Mouse (Mus musculus): ENCODE data around the gene Higd1c. TPM values are rescaled to one million over a fixed set of nuclear protein-coding genes. Genes with fewer than 3 reads are reported as not detected.
A peak's percentile ranks its signal among the peaks of the same experiment; 100 is the strongest.
"Not testable (repeated sequence)": the region's sequence is repeated elsewhere in the genome, so short reads cannot be mapped to it uniquely, and the experiment has no call there.

Gene Higd1c
- polyA plus RNA-seq, 1 experiment from 2014 or later = not detected

DNA sequence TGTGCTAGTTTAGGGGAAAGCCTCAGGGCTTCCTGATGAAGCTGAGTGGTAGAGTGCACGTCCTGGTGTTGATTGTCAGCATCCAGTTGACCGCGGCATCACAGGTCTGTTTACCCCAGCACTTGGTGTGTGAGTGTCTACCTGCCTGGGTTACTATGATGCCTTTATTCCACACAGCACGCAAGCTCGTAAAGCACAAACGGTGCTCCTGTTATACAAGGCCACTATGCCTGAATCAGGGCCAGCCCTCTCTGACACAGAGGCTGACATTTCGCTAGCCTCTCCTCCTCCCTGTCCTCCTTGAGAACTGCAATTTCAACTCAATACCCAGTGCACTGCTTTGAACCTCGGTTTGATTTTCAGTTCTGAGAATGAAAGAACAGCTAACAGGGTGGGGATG lies 55.0 kb downstream of the Higd1c start:
- Histone ChIP-seq H3K27me3 (replicated peaks; ENCODE audit: low read depth, poor library complexity, severe bottlenecking) (peaks cover 11% of the 10 kb centered on the region), H3K36me3 (replicated peaks) (peaks cover 3% of the 10 kb centered on the region; the same call in 1 of the 2 replicates), H3K27ac (replicated peaks) (peak overlapping the region; percentile 30; the same call in 1 of the 2 replicates), H3K4me3 (no peak overlapping the region), H3K9me3 (no peaks in the 10 kb centered on the region), H3K4me1 (peaks cover 48% of the 10 kb centered on the region)
- WGBS = 76% methylated on average over 8 of the region's 8 CpGs
- no peak for DNase-seq (ENCODE audit: low spot score)

DNA sequence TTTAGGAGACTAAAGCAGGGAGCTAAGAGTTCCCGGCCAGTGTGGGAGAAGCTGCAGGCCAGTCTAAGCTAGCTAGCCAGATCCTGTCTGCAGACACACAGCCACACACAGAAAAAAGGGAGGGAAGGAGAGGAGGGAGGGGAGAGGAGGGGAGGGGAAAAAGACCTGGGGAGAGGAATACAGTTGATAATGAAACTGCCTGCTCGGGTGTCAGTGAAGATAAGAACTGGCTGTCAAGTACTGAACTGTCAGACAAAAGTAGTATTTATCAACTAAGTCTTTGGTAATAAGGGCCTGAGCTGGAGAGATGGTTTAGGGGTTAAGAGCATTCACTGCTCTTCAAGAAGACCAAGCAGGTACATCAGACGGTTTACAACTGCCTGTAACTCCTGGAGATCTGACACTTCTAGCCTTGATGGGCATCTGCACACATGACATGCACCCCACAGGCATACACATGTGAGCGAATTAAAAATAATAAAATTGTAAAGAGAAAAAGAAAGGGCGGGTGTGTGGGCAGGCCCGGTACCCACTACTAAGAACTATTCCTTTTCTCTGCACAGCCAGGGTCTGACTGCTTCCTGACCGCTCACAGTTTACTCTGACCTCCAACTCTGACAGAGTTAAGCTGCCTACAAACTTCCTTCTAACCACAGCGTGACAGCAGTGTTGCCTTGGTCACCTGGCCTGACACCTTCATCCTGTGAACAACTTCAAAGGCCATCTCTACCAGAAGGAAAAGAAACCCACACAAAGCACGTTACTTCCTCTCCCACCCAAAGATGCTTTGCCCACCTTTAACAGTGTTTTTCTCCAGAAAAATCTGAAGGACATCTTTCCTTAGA lies 55.8 kb downstream of the Higd1c start:
- Histone ChIP-seq H3K4me3 (no peak overlapping the region; the same call in 1 of the 2 replicates), H3K27ac (replicated peaks) (peak overlapping the region; percentile 30; the same call in 1 of the 2 replicates), H3K36me3 (replicated peaks) (peaks cover 3% of the 10 kb centered on the region; the same call in 1 of the 2 replicates), H3K27me3 (replicated peaks; ENCODE audit: low read depth, poor library complexity, severe bottlenecking) (peaks cover 19% of the 10 kb centered on the region), H3K9me3 (no peaks in the 10 kb centered on the region), H3K4me1 (peaks cover 53% of the 10 kb centered on the region)
- 70% methylated on average over 9 of the region's 9 CpGs for WGBS
- DNase-seq (ENCODE audit: low spot score) = no peak

DNA sequence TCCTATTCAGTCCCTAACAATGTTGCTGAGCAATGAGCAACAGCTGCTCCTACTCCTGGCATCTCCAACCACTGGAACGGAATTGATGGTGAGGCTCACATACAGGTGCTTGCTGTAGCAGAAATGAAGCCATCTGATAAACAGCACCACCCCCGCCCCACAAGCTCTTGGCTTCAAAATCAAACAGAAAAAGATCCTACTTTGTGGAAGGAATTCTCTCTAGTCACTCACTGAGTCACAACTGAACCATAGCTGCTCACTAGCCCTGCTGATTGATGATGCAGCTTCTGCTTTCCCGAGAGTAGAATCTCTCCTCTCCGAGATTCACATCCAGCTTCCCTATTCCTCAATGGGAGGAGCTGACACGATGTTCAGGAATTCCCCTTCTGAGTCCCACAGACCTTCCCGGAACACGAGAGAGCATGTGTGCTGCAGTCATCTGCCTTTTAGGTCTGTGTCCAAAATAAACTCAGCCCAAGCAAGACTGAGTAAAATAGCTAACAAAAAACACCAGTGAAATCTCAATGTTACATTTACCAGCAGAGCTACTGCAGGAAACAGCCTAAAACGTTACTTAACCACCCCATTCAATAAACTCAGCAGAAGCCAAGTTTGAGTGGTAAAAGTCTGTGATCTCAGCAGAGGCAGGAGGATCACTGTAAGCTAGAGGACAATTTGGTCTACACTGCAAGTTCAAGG lies 56.9 kb downstream of the Higd1c start:
- peak overlapping the region; percentile 91 for H3K4me3 ChIP-seq
- peaks cover 30% of the 10 kb centered on the region for H3K27me3 ChIP-seq (replicated peaks; ENCODE audit: low read depth, poor library complexity, severe bottlenecking)
- H3K27ac ChIP-seq (replicated peaks) = no peak overlapping the region
- WGBS = 51% methylated on average over 8 of the region's 8 CpGs
- no peaks in the 10 kb centered on the region for H3K9me3 ChIP-seq
- no peaks in the 10 kb centered on the region; the same call in 1 of the 2 replicates for H3K36me3 ChIP-seq (replicated peaks)
- peaks cover 53% of the 10 kb centered on the region for H3K4me1 ChIP-seq
- no peak for DNase-seq (ENCODE audit: low spot score)

DNA sequence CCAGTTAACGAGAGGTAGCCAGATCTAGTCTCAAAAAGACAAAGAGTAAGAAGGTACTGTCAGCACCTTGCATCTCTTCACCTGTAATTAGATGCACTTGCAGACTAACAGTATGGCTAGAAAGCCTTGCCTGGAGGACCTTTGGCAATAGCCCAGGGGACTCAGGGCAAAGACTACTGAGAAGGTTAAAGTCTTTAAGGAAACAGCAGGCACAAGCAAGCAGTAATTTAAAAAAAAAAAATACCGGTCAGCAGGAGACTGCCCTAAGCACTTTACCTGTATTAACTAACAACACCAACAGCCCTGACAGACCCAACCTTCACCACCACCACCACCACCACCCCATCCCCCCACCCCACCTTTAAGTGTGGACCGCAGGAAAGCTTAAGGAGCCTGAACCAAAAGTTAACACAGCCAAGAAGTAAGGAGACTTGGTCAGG lies 57.4 kb downstream of the Higd1c start, which contains the start of gene Gm5475:
Gene Gm5475, plus strand, starts transcription at position 390 of the 440 bp plus-strand sequence.
- Histone ChIP-seq H3K4me1 (peaks cover 53% of the 10 kb centered on the region), H3K27me3 (replicated peaks; ENCODE audit: low read depth, poor library complexity, severe bottlenecking) (peaks cover 34% of the 10 kb centered on the region), H3K27ac (replicated peaks) (peak within 1 kb of the TSS; percentile 90), H3K4me3 (peak within 1 kb of the TSS; percentile 91)
- DNase-seq (ENCODE audit: low spot score); H3K36me3 ChIP-seq (replicated peaks); H3K9me3 ChIP-seq: not testable (repeated sequence)
- WGBS = 28% methylated on average over 3 of the region's 3 CpGs

DNA sequence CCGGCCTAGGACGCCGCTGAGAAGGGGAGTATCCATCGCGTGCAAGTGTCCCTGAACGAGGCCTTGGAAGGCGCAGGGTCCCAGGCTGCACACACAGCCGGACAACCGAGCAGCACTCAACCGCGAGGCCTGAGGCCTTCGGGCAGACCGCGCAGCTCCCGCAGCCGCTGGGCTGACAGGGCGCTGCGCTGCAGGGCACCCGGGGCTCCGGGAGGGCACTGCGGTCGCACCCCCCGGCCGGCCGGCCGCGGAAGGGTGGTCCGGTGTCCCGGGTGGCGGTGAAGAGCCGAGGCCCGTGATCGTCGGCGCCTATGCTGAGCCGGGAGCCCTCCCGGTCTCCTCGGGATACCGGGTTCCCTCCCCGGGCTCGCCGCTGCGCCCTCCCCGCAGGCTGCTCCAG lies 58.1 kb downstream of the Higd1c start:
- peak overlapping the region; percentile 91 for H3K4me3 ChIP-seq

DNA sequence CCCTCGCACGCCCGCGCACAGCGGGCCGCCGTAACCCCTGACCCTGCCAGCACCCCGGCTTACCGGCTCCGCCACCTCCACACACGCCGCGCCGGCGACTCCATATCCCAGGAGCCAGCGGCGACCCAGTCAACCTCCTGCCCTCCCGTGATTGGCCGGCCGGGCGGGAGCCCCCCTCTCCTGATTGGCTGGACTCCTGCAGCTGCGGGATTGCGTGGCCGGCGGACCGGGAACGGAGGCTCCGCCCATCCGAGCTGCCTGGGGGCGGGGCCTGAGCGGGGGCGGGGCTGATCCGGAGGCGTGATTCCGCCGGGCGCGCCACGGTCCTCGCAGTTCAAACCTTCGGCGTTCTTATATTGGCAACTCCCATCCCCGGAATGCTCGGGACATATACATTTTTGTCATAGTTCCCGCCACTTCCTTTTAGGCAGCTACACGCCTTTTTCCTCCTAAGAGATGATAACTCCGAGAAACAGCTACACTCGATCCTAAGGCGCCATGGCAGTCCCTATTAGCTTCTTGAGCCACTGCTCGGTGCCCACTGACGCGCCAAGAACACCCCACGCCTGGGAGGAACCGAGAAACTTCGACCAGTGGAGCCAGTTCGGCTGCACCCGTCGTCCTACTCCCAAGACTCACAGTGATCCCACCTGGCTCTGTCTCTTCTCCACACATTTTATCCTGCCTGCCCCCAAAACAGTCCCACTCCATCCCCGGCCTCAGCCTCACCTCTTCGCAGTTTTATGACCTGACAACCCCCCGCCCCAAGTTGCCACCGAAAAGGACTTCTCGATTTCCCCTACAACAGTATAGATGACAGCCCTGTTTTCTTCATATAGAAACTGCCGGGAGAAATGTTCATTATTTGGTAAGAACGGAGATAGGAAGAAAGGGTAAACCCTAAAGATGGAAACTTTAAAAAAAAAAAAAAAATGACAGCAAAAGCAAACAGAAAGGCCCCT lies 58.8 kb downstream of the Higd1c start:
- peak; percentile 98 for DNase-seq (ENCODE audit: low spot score)
- Histone ChIP-seq H3K36me3 (replicated peaks) (no peaks in the 10 kb centered on the region), H3K27ac (replicated peaks) (peak overlapping the region; percentile 90), H3K4me3 (peak overlapping the region; percentile 91), H3K27me3 (replicated peaks; ENCODE audit: low read depth, poor library complexity, severe bottlenecking) (peaks cover 37% of the 10 kb centered on the region), H3K9me3 (no peaks in the 10 kb centered on the region), H3K4me1 (peaks cover 51% of the 10 kb centered on the region)
- 1% methylated on average over 65 of the region's 65 CpGs for WGBS

More for the DNA sequence above, 58.1 kb downstream of the Higd1c start:
- Histone ChIP-seq H3K4me1 (peaks cover 53% of the 10 kb centered on the region), H3K27me3 (replicated peaks; ENCODE audit: low read depth, poor library complexity, severe bottlenecking) (peaks cover 37% of the 10 kb centered on the region), H3K27ac (replicated peaks) (peak overlapping the region; percentile 90), H3K9me3 (no peaks in the 10 kb centered on the region), H3K36me3 (replicated peaks) (no peaks in the 10 kb centered on the region; the same call in 1 of the 2 replicates)
- under 1% methylated on average over 44 of the region's 44 CpGs for WGBS
- DNase-seq (ENCODE audit: low spot score) = no peak

DNA sequence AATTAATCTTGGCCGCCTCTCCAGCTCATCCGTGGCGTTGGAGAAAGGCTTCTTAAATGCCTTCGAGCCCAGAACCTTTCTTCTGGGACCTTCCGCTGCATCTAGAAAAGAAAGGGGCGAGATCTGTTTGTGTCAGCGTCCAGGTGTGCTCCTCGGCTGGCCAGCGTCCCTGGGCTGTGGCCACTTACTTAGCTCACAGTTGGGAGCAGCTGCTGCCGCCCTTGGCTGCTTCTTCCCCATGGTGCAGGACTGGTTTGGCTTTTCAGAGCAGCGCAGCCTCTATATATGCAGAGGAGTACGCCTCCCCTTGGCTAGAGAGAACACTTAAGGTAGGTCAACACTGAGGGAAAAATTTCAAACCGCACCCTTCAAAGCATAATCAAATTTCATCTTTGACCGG lies 59.6 kb downstream of the Higd1c start:
- H3K4me1 ChIP-seq = peaks cover 48% of the 10 kb centered on the region
- 3% methylated on average over 14 of the region's 14 CpGs for WGBS
- H3K27ac ChIP-seq (replicated peaks) = 0 out of 2 replicates have a peak overlapping the region, but pooled peaks have one; percentile 35
- DNase-seq (ENCODE audit: low spot score) = peak; percentile 52
- H3K9me3 ChIP-seq = no peaks in the 10 kb centered on the region
- H3K4me3 ChIP-seq = peak overlapping the region; percentile 91
- no peaks in the 10 kb centered on the region for H3K36me3 ChIP-seq (replicated peaks)
- H3K27me3 ChIP-seq (replicated peaks; ENCODE audit: low read depth, poor library complexity, severe bottlenecking) = peaks cover 37% of the 10 kb centered on the region

DNA sequence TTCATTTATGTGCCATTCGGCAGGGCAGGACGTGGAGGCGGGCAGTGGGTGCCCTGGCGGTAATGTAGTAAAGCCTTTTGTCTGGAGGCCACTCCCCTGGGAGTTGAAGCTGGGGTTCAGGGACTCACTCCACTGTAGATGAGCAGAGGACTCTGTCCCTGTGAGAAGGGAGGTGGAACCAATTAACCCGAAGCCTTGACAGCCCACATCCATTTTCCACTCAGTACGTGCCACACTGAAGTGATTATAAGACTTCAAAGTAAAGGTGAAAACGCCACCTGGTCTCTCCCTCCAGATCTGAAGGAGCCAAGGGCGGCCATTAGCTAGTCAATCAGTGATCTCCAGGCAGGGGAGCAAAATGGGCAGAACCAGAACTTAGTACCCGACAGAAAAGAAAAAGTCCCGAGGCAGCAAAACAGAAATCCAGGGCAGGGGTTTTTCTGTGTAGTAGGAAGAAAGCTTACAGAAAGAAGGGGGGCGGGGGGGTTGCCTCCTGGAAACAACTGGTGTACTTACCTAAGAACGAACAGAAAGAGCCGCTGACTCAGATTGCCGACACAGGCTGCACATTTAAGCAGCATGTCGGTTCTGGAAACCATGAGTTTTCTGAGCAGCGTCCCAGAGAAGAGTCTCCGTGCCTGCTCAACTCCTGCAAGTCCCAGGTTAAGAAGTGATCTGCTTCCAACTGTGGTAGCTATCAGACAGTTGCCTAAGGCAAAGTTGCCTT lies 60.2 kb downstream of the Higd1c start, which contains the start of gene Slc11a2:
Gene Slc11a2, minus strand, starts transcription at position 677 of the 727 bp plus-strand sequence.
- Histone ChIP-seq H3K4me3 (peak within 1 kb of the TSS; percentile 91), H3K9me3 (no peaks in the 10 kb centered on the region), H3K27me3 (replicated peaks; ENCODE audit: low read depth, poor library complexity, severe bottlenecking) (peaks cover 37% of the 10 kb centered on the region), H3K27ac (replicated peaks) (0 out of 2 replicates have a peak within 1 kb of the TSS, but pooled peaks have one; percentile 35), H3K4me1 (peaks cover 44% of the 10 kb centered on the region), H3K36me3 (replicated peaks) (no peaks in the 10 kb centered on the region)
- DNase-seq (ENCODE audit: low spot score) = peak; percentile 35
- WGBS = 19% methylated on average over 17 of the region's 17 CpGs

DNA sequence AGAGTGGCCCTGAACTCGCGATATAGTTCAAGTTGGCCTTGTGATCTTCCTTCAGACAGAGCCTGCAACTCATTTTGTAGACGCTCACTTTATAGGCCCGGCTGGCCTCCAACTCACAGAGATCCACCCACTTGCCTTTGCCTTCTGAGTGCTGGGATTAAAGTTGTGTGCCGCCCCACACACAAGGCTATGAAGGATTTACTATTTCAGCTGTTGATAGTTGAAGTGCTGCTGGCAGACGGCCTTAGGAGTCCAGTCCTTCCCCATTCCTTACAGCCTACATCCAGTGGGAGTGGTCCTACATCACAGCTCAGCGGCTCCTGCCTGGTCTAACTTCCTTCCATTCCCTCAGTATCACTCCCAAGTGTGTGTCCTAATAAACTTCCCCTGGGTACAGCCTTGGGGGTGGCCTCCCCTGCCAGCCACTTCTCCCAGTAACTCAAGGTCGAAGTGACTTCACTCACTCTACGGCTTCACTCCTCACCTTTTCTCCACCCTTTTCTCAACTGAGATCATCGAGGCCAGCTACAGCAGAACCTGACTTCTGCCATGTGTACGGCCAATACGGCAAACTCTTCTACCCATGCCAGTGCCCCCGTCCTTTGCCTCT lies 64.1 kb downstream of the Higd1c start:
- Histone ChIP-seq H3K27ac (replicated peaks) (no peak overlapping the region), H3K36me3 (replicated peaks) (no peaks in the 10 kb centered on the region), H3K27me3 (replicated peaks; ENCODE audit: low read depth, poor library complexity, severe bottlenecking) (peaks cover 36% of the 10 kb centered on the region), H3K9me3 (no peaks in the 10 kb centered on the region), H3K4me3 (no peak overlapping the region), H3K4me1 (peaks cover 15% of the 10 kb centered on the region)
- DNase-seq (ENCODE audit: low spot score) = no peak
- WGBS = 83% methylated on average over 13 of the region's 13 CpGs

DNA sequence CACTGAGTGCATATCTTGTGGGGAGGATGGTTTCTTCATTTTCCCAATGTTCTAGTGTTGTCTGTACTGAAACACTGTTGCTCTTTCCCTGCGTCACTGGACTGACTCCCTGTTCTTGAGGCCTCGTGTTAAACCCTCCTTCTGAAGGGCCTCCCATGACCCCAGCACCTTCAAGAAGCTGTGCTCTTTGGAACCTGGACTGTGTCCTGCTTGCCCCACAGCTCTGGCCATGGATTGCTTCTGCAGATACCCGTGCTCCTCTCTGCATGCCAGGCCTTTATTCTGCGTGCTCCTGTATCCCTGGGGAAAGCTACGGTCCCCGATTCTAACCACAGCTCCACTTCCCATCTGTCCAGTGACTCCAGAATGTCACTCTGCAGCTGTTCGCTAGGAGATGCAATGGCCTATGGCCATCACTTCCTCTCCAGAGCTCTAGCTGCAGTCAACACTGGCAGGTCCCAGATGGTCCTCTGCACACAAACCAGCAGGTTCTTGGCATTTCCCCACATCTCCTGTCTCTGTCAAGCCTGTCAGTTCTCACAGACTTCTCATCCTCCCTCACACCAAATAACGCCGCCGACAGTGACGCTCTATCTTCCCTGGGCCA lies 65.7 kb downstream of the Higd1c start:
- peaks cover 19% of the 10 kb centered on the region for H3K27me3 ChIP-seq (replicated peaks; ENCODE audit: low read depth, poor library complexity, severe bottlenecking)
- 83% methylated on average over 11 of the region's 11 CpGs for WGBS
- H3K4me1 ChIP-seq = no peaks in the 10 kb centered on the region
- H3K4me3 ChIP-seq = no peak overlapping the region
- H3K36me3 ChIP-seq (replicated peaks) = no peaks in the 10 kb centered on the region
- no peak for DNase-seq (ENCODE audit: low spot score)
- H3K27ac ChIP-seq (replicated peaks) = no peak overlapping the region
- H3K9me3 ChIP-seq = no peaks in the 10 kb centered on the region
